Mouse (Mus musculus): ENCODE results near the gene Spi1. TPM values are rescaled to one million over a fixed set of nuclear protein-coding genes. Genes with fewer than 3 reads are reported as not detected.

Gene Spi1
- polyA plus RNA-seq, 1 experiment from 2014 or later: 12.3 TPM

GRCm38 (mm10) chr2:91053934-91054382, 28.2 kb upstream of the Spi1 start, which contains the start of gene Psmc3:
Psmc3 (plus strand) TSS chr2:91054009.
- peak within 1 kb of the TSS; percentile 85 for H3K9ac ChIP-seq
- H3K36me3 ChIP-seq: peaks cover 49% of the 10 kb centered on the region
- H3K27me3 ChIP-seq: no peaks in the 10 kb centered on the region
- peaks cover 13% of the 10 kb centered on the region for H3K4me1 ChIP-seq
- peak within 1 kb of the TSS; percentile 88 for H3K27ac ChIP-seq (replicated peaks)
- WGBS: under 1% methylated on average over 40 of the region's 40 CpGs
- peak; percentile 95 for ATAC-seq (ENCODE audit: insufficient number of reproducible peaks, low FRiP score, low TSS enrichment, low read depth)
- peak within 1 kb of the TSS; percentile 94 for H3K4me3 ChIP-seq (replicated peaks)
- no peaks in the 10 kb centered on the region for H3K9me3 ChIP-seq (replicated peaks)
- peak within 1 kb of the TSS; percentile 84 for H3K4me2 ChIP-seq (replicated peaks)

DNA sequence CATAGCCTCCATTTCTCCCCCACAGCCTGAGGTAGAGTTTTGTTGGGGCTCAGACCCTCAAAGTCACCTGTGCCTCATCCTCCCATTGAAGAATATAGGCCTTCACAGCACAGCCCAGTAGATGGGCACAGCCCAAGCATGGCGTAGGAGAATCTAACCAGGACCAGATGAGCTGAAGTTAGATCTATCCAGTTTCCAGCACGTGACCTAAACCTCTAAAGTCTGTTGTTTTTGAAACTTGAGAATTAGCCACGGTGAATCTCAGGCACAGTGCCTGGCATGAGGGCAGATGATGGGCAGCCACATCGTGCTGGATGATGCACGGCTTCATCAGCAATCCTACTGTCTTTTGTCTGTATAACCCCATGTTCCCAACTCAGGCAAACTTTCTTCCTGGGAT, 23.8 kb upstream of the Spi1 start:
- peaks cover 79% of the 10 kb centered on the region for H3K36me3 ChIP-seq
- H3K4me3 ChIP-seq (replicated peaks): no peak overlapping the region
- no peak for ATAC-seq (ENCODE audit: insufficient number of reproducible peaks, low FRiP score, low TSS enrichment, low read depth)
- no peaks in the 10 kb centered on the region for H3K27me3 ChIP-seq
- H3K9ac ChIP-seq: no peak overlapping the region
- no peak overlapping the region for H3K27ac ChIP-seq (replicated peaks)
- no peaks in the 10 kb centered on the region for H3K9me3 ChIP-seq (replicated peaks)
- WGBS: 49% methylated on average over 5 of the region's 5 CpGs
- H3K4me2 ChIP-seq (replicated peaks): no peak overlapping the region
- peaks cover 18% of the 10 kb centered on the region for H3K4me1 ChIP-seq

DNA sequence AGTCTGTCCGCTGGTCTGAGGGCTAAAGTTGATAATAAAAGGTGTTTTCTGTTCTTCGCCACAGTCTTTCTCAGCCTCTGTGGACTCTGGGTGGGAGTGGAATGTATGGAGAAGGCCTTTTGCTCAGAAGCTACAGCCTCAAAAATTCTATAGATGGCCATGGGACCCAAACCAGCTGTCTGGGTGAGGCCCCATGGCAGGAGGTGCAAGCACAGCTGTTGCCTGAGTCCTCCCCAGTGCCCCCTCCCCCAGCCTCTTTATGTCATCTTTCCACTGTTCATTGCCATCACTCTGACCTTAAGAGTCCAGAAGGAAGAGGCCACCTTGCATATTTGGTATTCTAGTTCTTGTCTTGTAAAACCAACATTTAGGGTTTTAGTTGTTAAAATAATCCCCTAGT, 22.8 kb upstream of the Spi1 start:
- Histone ChIP-seq H3K4me3 (replicated peaks) (no peak overlapping the region), H3K9me3 (replicated peaks) (no peaks in the 10 kb centered on the region), H3K9ac (no peak overlapping the region), H3K4me1 (peaks cover 18% of the 10 kb centered on the region), H3K36me3 (peaks cover 89% of the 10 kb centered on the region), H3K27ac (replicated peaks) (no peak overlapping the region), H3K27me3 (no peaks in the 10 kb centered on the region), H3K4me2 (replicated peaks) (no peak overlapping the region)
- 89% methylated on average over 2 of the region's 2 CpGs for WGBS
- ATAC-seq (ENCODE audit: insufficient number of reproducible peaks, low FRiP score, low TSS enrichment, low read depth): no peak

DNA sequence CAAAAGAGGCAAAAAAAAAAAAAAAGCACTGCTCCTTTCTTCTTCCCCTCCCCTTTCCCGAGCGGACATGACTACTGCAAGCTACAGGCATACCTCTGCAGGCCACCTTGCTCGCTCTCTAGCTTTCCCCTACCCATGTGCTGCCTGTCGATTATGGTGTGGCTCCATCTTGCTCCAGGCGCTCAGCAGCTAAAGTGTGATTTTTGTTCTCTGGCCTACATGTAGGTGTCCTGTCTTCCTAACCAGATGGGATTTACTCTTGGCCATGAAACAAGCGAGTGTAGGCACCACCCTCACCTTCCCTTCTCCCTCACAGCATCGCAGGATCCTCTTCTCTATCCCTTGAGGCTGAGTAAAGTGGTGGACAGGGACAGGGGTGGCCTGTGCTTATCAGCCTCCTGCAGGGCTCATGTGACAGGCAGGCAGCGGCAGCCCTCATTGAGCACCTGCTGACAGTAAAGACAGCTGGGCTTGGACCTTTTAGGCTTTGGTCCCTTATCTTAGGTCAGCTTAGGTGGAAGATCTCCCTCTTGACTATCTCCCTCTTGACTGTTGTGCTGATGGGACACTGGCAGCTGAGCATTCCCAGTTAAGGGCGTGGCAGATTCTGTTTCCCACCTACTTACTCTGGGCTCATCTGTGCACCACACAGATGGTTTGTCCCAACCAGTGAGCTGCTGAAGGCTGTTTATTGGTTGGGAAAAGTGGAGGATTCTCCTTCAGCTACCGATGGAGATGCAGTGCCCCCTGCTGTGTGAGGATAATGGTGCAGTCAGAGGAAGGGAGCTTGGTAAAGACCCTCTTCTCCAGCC, 21.4 kb upstream of the Spi1 start:
- 0 out of 2 replicates have a peak, but pooled peaks cover 5% of the 10 kb centered on the region for H3K4me1 ChIP-seq
- H3K27ac ChIP-seq (replicated peaks): 0 out of 2 replicates have a peak overlapping the region, but pooled peaks have one; percentile 17
- 77% methylated on average over 10 of the region's 10 CpGs for WGBS
- H3K27me3 ChIP-seq: no peaks in the 10 kb centered on the region
- H3K4me3 ChIP-seq (replicated peaks): no peak overlapping the region
- peak; percentile 31 for ATAC-seq (ENCODE audit: insufficient number of reproducible peaks, low FRiP score, low TSS enrichment, low read depth)
- H3K9me3 ChIP-seq (replicated peaks): no peaks in the 10 kb centered on the region
- no peak overlapping the region for H3K4me2 ChIP-seq (replicated peaks)
- H3K9ac ChIP-seq: no peak overlapping the region
- peaks cover 95% of the 10 kb centered on the region for H3K36me3 ChIP-seq

- Histone ChIP-seq H3K9ac (no peak overlapping the region), H3K9me3 (replicated peaks) (no peaks in the 10 kb centered on the region), H3K4me3 (replicated peaks) (no peak overlapping the region), H3K4me1 (0 out of 2 replicates have a peak, but pooled peaks cover 5% of the 10 kb centered on the region), H3K36me3 (peaks cover 92% of the 10 kb centered on the region), H3K27me3 (no peaks in the 10 kb centered on the region), H3K27ac (replicated peaks) (peak overlapping the region; percentile 53; the same call in 1 of the 2 replicates), H3K4me2 (replicated peaks) (no peak overlapping the region)
- WGBS: 68% methylated on average over 6 of the region's 6 CpGs
- ATAC-seq (ENCODE audit: insufficient number of reproducible peaks, low FRiP score, low TSS enrichment, low read depth): no peak; the same call in 1 of the 2 replicates
Observed at GRCm38 (mm10) chr2:91061849-91062481, 20.2 kb upstream of the Spi1 start.

- peaks cover 82% of the 10 kb centered on the region for H3K36me3 ChIP-seq
- H3K4me1 ChIP-seq: peaks cover 6% of the 10 kb centered on the region; the same call in 1 of the 2 replicates
- WGBS: 88% methylated on average over 16 of the region's 16 CpGs
- H3K4me2 ChIP-seq (replicated peaks): no peak overlapping the region
- no peak overlapping the region for H3K27ac ChIP-seq (replicated peaks)
- no peaks in the 10 kb centered on the region for H3K9me3 ChIP-seq (replicated peaks)
- no peak overlapping the region for H3K9ac ChIP-seq
- H3K4me3 ChIP-seq (replicated peaks): no peak overlapping the region
- H3K27me3 ChIP-seq: no peaks in the 10 kb centered on the region
- no peak for ATAC-seq (ENCODE audit: insufficient number of reproducible peaks, low FRiP score, low TSS enrichment, low read depth)
Observed at GRCm38 (mm10) chr2:91062779-91063606, 19.2 kb upstream of the Spi1 start.

DNA sequence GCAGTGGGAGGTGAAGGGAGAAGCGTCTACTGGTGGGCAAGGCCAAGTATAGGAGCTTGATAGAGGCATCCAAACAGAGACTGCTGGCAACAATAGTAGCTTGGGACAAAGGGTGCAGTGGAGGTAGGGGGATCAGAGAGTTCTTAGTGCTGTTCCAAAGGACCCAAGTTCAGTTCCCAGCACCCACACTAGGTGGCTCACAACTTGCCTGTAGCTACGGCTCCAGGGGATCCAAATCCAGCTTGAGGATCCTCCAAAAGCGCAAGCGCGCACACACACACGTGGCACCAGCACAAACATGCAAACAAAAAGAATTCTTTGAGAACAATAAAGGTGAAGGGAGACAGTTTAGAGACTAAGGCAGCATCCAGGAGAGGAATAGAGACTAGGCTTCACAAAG, 18.0 kb upstream of the Spi1 start:
- H3K27me3 ChIP-seq: no peaks in the 10 kb centered on the region
- peaks cover 18% of the 10 kb centered on the region for H3K4me1 ChIP-seq
- H3K27ac ChIP-seq (replicated peaks): no peak overlapping the region
- H3K4me2 ChIP-seq (replicated peaks): no peak overlapping the region
- H3K9ac ChIP-seq: no peak overlapping the region
- no peak for ATAC-seq (ENCODE audit: insufficient number of reproducible peaks, low FRiP score, low TSS enrichment, low read depth)
- no peaks in the 10 kb centered on the region for H3K9me3 ChIP-seq (replicated peaks)
- H3K36me3 ChIP-seq: peaks cover 69% of the 10 kb centered on the region
- 82% methylated on average over 6 of the region's 6 CpGs for WGBS
- no peak overlapping the region for H3K4me3 ChIP-seq (replicated peaks)

DNA sequence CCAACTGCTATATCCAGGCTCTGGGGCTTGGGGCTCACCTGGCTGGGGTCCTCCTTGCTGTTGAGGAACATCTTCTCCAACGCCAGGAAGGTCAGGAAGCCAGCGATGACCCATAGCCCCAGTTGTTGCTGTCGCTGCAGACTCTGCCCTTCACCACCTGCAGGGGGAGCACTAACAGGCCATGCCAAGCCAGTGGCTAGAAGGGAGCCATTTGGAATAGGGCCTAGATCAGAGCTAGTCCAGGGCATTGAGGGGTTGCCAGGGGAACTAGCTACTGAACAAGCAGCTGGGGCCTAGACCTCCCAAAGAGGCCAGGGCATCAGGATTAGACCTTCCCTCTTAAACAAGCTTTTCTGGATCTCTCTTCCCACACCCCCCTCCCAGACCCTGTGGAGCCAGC, 16.6 kb upstream of the Spi1 start:
- no peak overlapping the region for H3K9ac ChIP-seq
- peaks cover 21% of the 10 kb centered on the region for H3K4me1 ChIP-seq
- no peak overlapping the region for H3K4me2 ChIP-seq (replicated peaks)
- no peak for ATAC-seq (ENCODE audit: insufficient number of reproducible peaks, low FRiP score, low TSS enrichment, low read depth)
- H3K27me3 ChIP-seq: no peaks in the 10 kb centered on the region
- no peak overlapping the region for H3K27ac ChIP-seq (replicated peaks)
- H3K9me3 ChIP-seq (replicated peaks): no peaks in the 10 kb centered on the region
- 52% methylated on average over 3 of the region's 3 CpGs for WGBS
- H3K4me3 ChIP-seq (replicated peaks): no peak overlapping the region
- H3K36me3 ChIP-seq: peaks cover 57% of the 10 kb centered on the region

GRCm38 (mm10) chr2:91066455-91066854, 15.7 kb upstream of the Spi1 start:
- Histone ChIP-seq H3K9me3 (replicated peaks) (no peaks in the 10 kb centered on the region), H3K4me3 (replicated peaks) (no peak overlapping the region), H3K9ac (no peak overlapping the region), H3K4me2 (replicated peaks) (no peak overlapping the region), H3K27me3 (no peaks in the 10 kb centered on the region), H3K36me3 (peaks cover 48% of the 10 kb centered on the region), H3K27ac (replicated peaks) (no peak overlapping the region), H3K4me1 (peaks cover 24% of the 10 kb centered on the region)
- ATAC-seq (ENCODE audit: insufficient number of reproducible peaks, low FRiP score, low TSS enrichment, low read depth): no peak
- WGBS: 83% methylated on average over 3 of the region's 3 CpGs

DNA sequence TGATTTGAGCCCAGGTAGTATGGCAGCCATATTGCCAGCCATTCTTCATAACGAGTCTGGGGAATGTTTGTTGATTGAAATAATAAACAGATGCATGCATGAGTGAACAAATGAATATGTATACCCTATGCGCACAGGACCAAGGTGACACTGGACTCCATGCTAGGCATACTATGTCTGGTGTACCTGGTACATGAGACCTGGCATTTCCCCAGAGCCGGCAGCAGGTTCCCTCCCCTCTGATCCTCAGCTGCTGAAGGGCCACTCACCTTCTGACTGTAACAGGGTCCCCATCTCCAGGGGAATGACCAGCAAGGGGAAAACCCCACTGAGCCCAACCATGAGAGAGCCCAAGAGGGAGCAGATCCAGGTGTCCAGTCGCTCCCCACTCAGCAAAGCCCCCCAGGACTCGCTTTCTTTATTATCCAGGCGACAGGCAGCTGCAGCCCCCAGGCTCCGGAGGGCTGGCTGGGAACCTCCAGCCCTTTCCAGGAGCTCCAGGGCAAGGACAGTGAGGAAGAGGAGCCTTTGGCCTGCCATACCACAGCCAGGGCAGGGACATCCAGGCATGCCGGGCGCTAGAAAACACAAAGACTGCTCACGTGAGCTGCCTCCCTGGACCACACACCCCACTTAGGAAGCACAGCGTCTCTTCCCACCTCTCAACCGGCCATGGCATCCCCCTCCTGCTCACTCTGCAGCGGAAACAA, 13.9 kb upstream of the Spi1 start:
- H3K36me3 ChIP-seq: peaks cover 33% of the 10 kb centered on the region
- H3K27ac ChIP-seq (replicated peaks): peak overlapping the region; percentile 88; the same call in 1 of the 2 replicates
- WGBS: 46% methylated on average over 13 of the region's 13 CpGs
- peak overlapping the region; percentile 74 for H3K4me2 ChIP-seq (replicated peaks)
- H3K9me3 ChIP-seq (replicated peaks): no peaks in the 10 kb centered on the region
- H3K4me3 ChIP-seq (replicated peaks): peak overlapping the region; percentile 70
- H3K4me1 ChIP-seq: peaks cover 24% of the 10 kb centered on the region
- no peaks in the 10 kb centered on the region for H3K27me3 ChIP-seq
- H3K9ac ChIP-seq: 0 out of 2 replicates have a peak overlapping the region, but pooled peaks have one; percentile 69
- no peak for ATAC-seq (ENCODE audit: insufficient number of reproducible peaks, low FRiP score, low TSS enrichment, low read depth)

All from embryonic facial prominence, embryonic 15.5 days (tissue).